Mouse (Mus musculus) spleen, postnatal 10 days (tissue): ENCODE measurements at regions not wholly inside any gene's neighbourhood (a gene's known extent, or its start where the extent isn't known, plus 50 kb on each side); places are given as distances from the start of the nearest gene placed in this dataset.

Experiments
- DNase-seq, 2 experiments: peaks; one replicate each; pipeline ENCODE4 v3.0.0; 2021 to 2022; ENCODE audit warnings: low spot score in 2 of 2

- no peak for DNase-seq
These were observed 346.2 kb upstream of the Smarca2 start for GRCm38 (mm10) chr19:26258677-26259076.

- DNase-seq, result no peak
These were observed 343.3 kb upstream of the Smarca2 start for GRCm38 (mm10) chr19:26261530-26261929.

GRCm38 (mm10) chr19:26296360-26296759 is 308.5 kb upstream of the Smarca2 start:
- no peak for DNase-seq

- DNase-seq, result no peak
These were observed 296.2 kb upstream of the Smarca2 start for GRCm38 (mm10) chr19:26308477-26309135.

- DNase-seq, result no peak
These were observed 285.9 kb upstream of the Smarca2 start for GRCm38 (mm10) chr19:26318977-26319376.

- no peak for DNase-seq
These were observed 281.2 kb upstream of the Smarca2 start for GRCm38 (mm10) chr19:26323682-26324081.

GRCm38 (mm10) chr19:26339120-26339519 is 265.7 kb upstream of the Smarca2 start:
- no peak for DNase-seq

GRCm38 (mm10) chr19:26340155-26340554 is 264.7 kb upstream of the Smarca2 start:
- no peak for DNase-seq

GRCm38 (mm10) chr19:26355054-26355453 is 249.8 kb upstream of the Smarca2 start:
- DNase-seq, result no peak

- DNase-seq, result no peak
These were observed 220.9 kb upstream of the Smarca2 start for GRCm38 (mm10) chr19:26383961-26384381.

- DNase-seq, result no peak
These were observed 218.8 kb upstream of the Smarca2 start for GRCm38 (mm10) chr19:26386075-26386474.

- no peak for DNase-seq
These were observed 192.2 kb upstream of the Smarca2 start for GRCm38 (mm10) chr19:26412684-26413083.

GRCm38 (mm10) chr19:26414476-26415024 is 190.3 kb upstream of the Smarca2 start:
- DNase-seq, result no peak

GRCm38 (mm10) chr19:26419781-26420180 is 185.1 kb upstream of the Smarca2 start:
- DNase-seq, result no peak

GRCm38 (mm10) chr19:26439163-26439562 is 165.7 kb upstream of the Smarca2 start:
- DNase-seq, result no peak

GRCm38 (mm10) chr19:26445309-26445708 is 159.5 kb upstream of the Smarca2 start:
- DNase-seq, result no peak

- DNase-seq, result no peak
These were observed 157.3 kb upstream of the Smarca2 start for GRCm38 (mm10) chr19:26447427-26448023.

- no peak for DNase-seq
These were observed 143.1 kb upstream of the Smarca2 start for GRCm38 (mm10) chr19:26461712-26462111.

GRCm38 (mm10) chr19:26465228-26465627 is 139.6 kb upstream of the Smarca2 start:
- DNase-seq, result no peak

- no peak for DNase-seq
These were observed 138.6 kb upstream of the Smarca2 start for GRCm38 (mm10) chr19:26466244-26466643.

- DNase-seq, result no peak
These were observed 137.6 kb upstream of the Smarca2 start for GRCm38 (mm10) chr19:26467179-26467651.

- no peak for DNase-seq
These were observed 132.2 kb upstream of the Smarca2 start for GRCm38 (mm10) chr19:26472659-26473058.

GRCm38 (mm10) chr19:26473211-26473610 is 131.6 kb upstream of the Smarca2 start:
- DNase-seq, result no peak
